Mouse (Mus musculus): ENCODE measurements around the gene Lrp11. TPM values are rescaled to one million over a fixed set of nuclear protein-coding genes. Genes with fewer than 3 reads are reported as not detected.

The Lrp11 gene
- total RNA-seq, 2 experiments from 2014 or later, result 137 to 167 TPM

- intact Hi-C loops (cut with DNase I), result no loop called here
- DNase-seq (ENCODE audit: low spot score in 2 of 2), result no peak
Observed at GRCm38 (mm10) chr10:7620723-7621122, 31.1 kb downstream of the Lrp11 start.

DNA sequence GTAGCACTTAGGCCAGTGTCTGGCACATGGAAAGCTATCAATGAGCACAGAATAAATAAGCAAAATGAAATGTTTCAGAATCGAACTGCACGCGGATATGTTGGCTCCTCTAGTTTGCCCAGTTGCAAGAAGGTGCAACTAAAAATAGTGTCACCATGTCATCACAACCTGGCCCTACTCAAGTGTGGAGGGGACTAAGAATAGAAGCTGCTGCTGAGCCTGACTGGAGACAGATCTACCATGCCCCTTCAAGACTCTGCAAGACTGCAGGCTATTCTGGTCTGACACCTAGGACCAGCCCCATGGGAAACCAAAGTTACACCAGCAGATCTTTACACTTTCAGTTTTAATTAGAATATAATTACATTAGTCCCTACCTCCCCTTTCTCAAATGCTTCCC is 32.8 kb downstream of the Lrp11 start:
- intact Hi-C loops (cut with DNase I), result no loop called here

DNA sequence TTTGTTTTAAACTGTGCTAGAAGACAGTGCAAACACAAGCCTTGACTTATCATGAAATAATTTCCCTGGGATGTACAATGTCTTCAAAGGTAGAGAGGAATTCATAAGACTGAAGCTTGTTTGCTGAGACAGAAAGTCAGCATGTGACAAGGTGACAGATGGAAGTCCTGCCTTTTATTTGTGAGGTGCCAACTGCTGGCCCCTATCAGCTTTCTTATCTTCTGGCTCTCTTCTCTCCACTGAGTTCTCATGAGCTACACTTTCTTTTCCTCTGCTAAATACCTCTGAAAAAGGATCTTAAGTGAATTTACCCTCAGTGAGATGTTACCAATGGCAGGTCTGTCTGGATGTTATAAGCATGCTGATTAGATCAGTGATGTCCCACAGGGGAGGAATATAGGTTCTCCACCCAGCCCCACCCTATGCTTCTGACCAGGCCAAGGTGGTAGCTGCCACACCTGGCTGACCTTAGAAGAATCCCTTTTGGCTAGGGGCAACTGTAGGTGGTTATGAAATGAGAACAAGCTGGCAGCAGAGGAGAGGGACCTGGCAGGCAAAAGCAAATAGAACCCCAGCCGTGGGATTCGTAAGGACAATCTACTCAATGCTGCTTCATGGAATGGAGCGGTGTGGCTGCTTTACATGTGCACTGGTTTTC is 34.4 kb downstream of the Lrp11 start:
- no peak for DNase-seq (ENCODE audit: low spot score in 2 of 2)
- intact Hi-C loops (cut with DNase I), result no loop called here

More for the DNA sequence above, 32.8 kb downstream of the Lrp11 start:
- no peak for DNase-seq (ENCODE audit: low spot score in 2 of 2)

GRCm38 (mm10) chr10:7629092-7629491 is 39.5 kb downstream of the Lrp11 start:
- intact Hi-C loops (cut with DNase I), result no loop called here

GRCm38 (mm10) chr10:7630286-7630685 is 40.7 kb downstream of the Lrp11 start:
- intact Hi-C loops (cut with DNase I), result no loop called here
- DNase-seq (ENCODE audit: low spot score in 2 of 2), result no peak

More at GRCm38 (mm10) chr10:7629092-7629491, 39.5 kb downstream of the Lrp11 start:
- DNase-seq (ENCODE audit: low spot score in 2 of 2), result no peak

GRCm38 (mm10) chr10:7630951-7631720 is 41.5 kb downstream of the Lrp11 start:
- intact Hi-C loops (cut with DNase I), result no loop called here
- no peak for DNase-seq (ENCODE audit: low spot score in 2 of 2)

GRCm38 (mm10) chr10:7640366-7640765 is 50.8 kb downstream of the Lrp11 start:
- intact Hi-C loops (cut with DNase I), result no loop called here
- no peak for DNase-seq (ENCODE audit: low spot score in 2 of 2)

DNA sequence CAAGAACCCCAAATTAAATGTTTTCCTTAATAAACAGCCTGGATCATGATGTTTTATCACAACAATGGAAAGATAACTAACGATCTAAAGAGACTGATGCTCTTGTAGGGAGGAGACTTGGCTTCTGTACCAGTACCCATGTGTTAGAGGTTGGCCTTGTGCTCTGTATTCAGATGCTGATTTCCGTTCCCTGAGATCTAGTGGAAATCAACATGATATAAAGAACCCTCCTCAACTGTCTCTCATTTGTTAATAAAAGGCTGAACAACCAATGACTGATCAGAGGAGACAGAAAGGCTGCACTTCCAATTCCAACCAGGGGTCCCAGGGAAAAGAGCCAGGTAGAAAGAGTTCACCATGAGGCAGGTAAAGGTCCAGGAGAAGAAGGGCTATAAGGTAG is 56.3 kb downstream of the Lrp11 start:
- intact Hi-C loops (cut with DNase I), result no loop called here
- DNase-seq (ENCODE audit: low spot score in 2 of 2), result no peak

GRCm38 (mm10) chr10:7649059-7649458 is 59.5 kb downstream of the Lrp11 start:
- no peak for DNase-seq (ENCODE audit: low spot score in 2 of 2)
- intact Hi-C loops (cut with DNase I), result no loop called here

GRCm38 (mm10) chr10:7651057-7651456 is 61.5 kb downstream of the Lrp11 start:
- no peak for DNase-seq (ENCODE audit: low spot score in 2 of 2)
- intact Hi-C loops (cut with DNase I), result no loop called here

GRCm38 (mm10) chr10:7662471-7663141 is 73.0 kb downstream of the Lrp11 start:
- no peak for DNase-seq (ENCODE audit: low spot score in 2 of 2)
- intact Hi-C loops (cut with DNase I), result loop anchor here (1.0 kb wide), 1 partner anchor 19 kb away; the partner anchor contains the start of genes Lats1 and Pcmt1

- peak; percentile 93 to 98 for DNase-seq (ENCODE audit: low spot score in 2 of 2)
- intact Hi-C loops (cut with DNase I), result loop anchor here (1.0 kb wide), 1 partner anchor 18 kb away; the partner anchor contains the start of genes Lats1 and Pcmt1
Observed at GRCm38 (mm10) chr10:7663159-7664026, 73.8 kb downstream of the Lrp11 start.

DNA sequence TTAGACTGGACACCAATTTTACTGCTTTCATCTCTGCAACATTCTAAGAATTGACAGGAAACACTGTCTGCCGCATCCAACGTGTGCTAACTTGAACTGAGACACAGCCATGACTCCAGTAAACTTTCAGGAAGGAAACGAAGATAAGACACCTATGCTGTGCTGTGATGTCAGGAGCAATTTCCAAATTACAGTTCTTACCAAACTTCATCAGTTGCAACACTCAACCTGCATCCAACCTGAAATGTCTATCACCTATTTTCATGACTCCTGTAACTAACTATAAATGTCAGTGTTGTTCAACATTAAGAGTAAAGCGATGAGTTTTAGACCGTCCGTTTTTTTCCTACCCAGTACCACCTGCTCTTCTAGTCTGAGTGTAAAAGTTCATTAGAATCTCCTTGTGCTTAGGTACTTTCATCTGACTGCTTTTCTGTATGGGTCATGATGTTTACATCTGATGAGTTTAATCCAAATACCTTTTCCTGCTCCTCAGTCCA is 74.5 kb downstream of the Lrp11 start:
- intact Hi-C loops (cut with DNase I), result no loop called here
- no peak for DNase-seq (ENCODE audit: low spot score in 2 of 2)

- no peak for DNase-seq (ENCODE audit: low spot score in 2 of 2)
- intact Hi-C loops (cut with DNase I), result no loop called here
Observed at GRCm38 (mm10) chr10:7664889-7665288, 75.3 kb downstream of the Lrp11 start.

- intact Hi-C loops (cut with DNase I), result no loop called here
- peak; percentile 87 to 91 for DNase-seq (ENCODE audit: low spot score in 2 of 2)
Observed at GRCm38 (mm10) chr10:7667342-7667802, 77.8 kb downstream of the Lrp11 start, which contains the start of gene Nup43. TSS of gene Nup43 (plus strand) at chr10:7667503.

DNA sequence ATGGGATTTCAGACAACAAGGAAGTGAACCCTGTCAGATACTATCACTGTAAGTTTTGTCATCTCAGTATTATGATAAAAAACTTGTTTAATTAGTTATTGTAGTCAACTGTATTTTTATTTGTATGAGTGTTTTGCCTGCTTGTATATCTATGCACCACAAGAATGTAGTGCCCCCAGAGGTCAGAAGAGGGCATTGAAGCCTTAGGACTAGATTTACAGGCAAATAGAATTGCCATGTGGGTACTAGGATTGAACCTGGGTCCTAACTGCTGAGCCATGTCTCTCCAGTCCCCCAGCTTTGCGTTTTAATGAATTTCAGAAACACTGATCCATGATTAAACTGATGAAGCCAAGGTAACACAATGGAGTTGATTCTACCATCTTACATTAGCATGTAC is 84.1 kb downstream of the Lrp11 start:
- DNase-seq (ENCODE audit: low spot score in 2 of 2), result no peak
- intact Hi-C loops (cut with DNase I), result no loop called here

All from left cerebral cortex, postnatal 36 days (tissue).